Mouse (Mus musculus): Measurements from ENCODE around the gene Susd4. TPM values are rescaled to one million over a fixed set of nuclear protein-coding genes. Genes with fewer than 3 reads are reported as not detected.

The Susd4 gene
- total and polyA plus RNA-seq, 3 experiments: not detected

DNA sequence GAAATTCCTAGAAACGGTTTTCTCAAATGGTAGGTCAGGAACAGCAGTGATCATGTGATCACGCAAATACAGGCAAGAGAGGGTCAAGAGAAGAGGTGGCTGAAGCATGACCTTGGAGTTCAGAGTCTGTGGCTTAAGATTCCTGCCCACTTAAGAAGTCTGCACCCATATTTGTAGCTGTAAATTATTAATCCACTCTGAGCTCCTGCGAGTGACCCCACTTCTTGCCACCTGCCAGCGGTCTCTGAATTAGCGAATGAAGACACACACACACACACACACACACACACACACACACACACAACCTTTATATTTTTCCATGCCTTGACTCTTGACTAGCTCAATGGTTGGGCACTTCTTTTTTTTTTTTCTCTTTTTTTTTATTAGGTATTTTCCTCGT, 99.7 kb downstream of the Susd4 start:
- no peaks in the 10 kb centered on the region for H3K79me2 ChIP-seq (replicated peaks; ENCODE audit: control insufficient read depth, extremely low read depth, insufficient read depth, poor library complexity, severe bottlenecking)
- H3K4me1 ChIP-seq (ENCODE audit: control insufficient read depth in 1 of 2, insufficient read depth in 2 of 2): peaks cover 0 to 11% of the 10 kb centered on the region in 2 experiments; a peak in 2 of 4 replicates
- TF ChIP-seq SMC3 (IDR thresholded peaks at IDR 0.05; ENCODE audit: low read depth, low read length) (no peak), ZKSCAN1 (IDR thresholded peaks at IDR 0.05; ENCODE audit: borderline replicate concordance, low read depth, low read length) (no peak), CTCF (conservative IDR thresholded peaks at IDR 0.05 in 1 of 2, IDR thresholded peaks at IDR 0.05 in 1 of 2; ENCODE audit: low read depth in 2 of 2, low read length in 2 of 2) (no peak), IRF4 (IDR thresholded peaks at IDR 0.05; ENCODE audit: low read depth, low read length) (no peak), EP300 (IDR thresholded peaks at IDR 0.05; ENCODE audit: low read length) (no peak), TBP (conservative IDR thresholded peaks at IDR 0.05; ENCODE audit: low read depth, low read length) (no peak), USF2 (conservative IDR thresholded peaks at IDR 0.05; ENCODE audit: low read depth, low read length) (no peak), MEF2A (IDR thresholded peaks at IDR 0.05; ENCODE audit: borderline replicate concordance, low read depth, low read length) (no peak), NRF1 (IDR thresholded peaks at IDR 0.05; ENCODE audit: low read depth, low read length) (no peak), ZNF384 (IDR thresholded peaks at IDR 0.05; ENCODE audit: low read depth, low read length) (no peak), JUND (conservative IDR thresholded peaks at IDR 0.05; ENCODE audit: low read depth, low read length) (no peak), E2F4 (IDR thresholded peaks at IDR 0.05; ENCODE audit: insufficient replicate concordance, low read depth, low read length) (no peak), GABPA (IDR thresholded peaks at IDR 0.05; ENCODE audit: insufficient replicate concordance, low read depth, low read length) (no peak), CHD2 (IDR thresholded peaks at IDR 0.05; ENCODE audit: low read length) (no peak), POLR2A (IDR thresholded peaks at IDR 0.05; ENCODE audit: low read depth, low read length) (no peak)
- H3K4me2 ChIP-seq (ENCODE audit: insufficient read depth, low read depth, poor library complexity, severe bottlenecking): no peak overlapping the region
- no peak overlapping the region for H3K4me3 ChIP-seq (replicated peaks in 1 of 3; ENCODE audit: low read depth in 2 of 3, low read length in 2 of 3, poor library complexity in 1 of 3)
- dilution Hi-C loops (cut with MboI; ENCODE audit: extremely low pct_ligation_motif_present, extremely low pct_unique_long_range_greater_than_20kb, low sequenced_read_pairs): no loop called here
- H3K9me3 ChIP-seq (replicated peaks; ENCODE audit: low read length): no peaks in the 10 kb centered on the region
- in situ Hi-C loops (cut with MboI; ENCODE audit: low pct_ligation_motif_present, low pct_unique_long_range_greater_than_20kb, low sequenced_read_pairs): no loop called here
- no peak overlapping the region for H3K27ac ChIP-seq (ENCODE audit: insufficient read depth, low read depth)
- no peak for DNase-seq (ENCODE audit: extremely low read depth)
- no peaks in the 10 kb centered on the region for H3K36me3 ChIP-seq (replicated peaks in 1 of 2; ENCODE audit: control insufficient read depth in 1 of 2, insufficient read depth in 1 of 2, low read length in 1 of 2)
- H3K27me3 ChIP-seq (replicated peaks): no peaks in the 10 kb centered on the region
- H3K9ac ChIP-seq (ENCODE audit: insufficient read depth, low read depth): no peak overlapping the region

DNA sequence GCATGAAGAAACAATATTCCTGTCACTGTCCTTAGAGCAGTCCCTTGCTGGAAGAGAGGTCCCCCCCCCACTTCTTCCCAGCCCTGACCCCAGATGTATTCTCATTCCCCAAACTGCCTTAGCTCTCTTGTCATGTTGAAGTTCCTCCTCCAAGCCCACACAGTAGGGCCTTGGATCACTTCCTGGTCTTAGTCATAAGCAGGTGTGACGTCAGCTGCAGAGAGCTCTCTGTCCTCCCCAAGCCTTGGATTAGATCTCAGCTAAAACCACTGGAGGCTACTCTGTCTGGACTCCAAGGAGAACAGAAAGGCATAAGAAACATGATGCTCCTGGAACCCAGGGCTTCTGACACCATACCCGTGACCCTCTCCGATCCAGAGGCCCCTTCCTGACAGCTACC, 104.2 kb downstream of the Susd4 start:
- in situ Hi-C loops (cut with MboI; ENCODE audit: low pct_ligation_motif_present, low pct_unique_long_range_greater_than_20kb, low sequenced_read_pairs) (no loop called here), dilution Hi-C loops (cut with MboI; ENCODE audit: extremely low pct_ligation_motif_present, extremely low pct_unique_long_range_greater_than_20kb, low sequenced_read_pairs) (no loop called here)
- no peak overlapping the region for H3K4me2 ChIP-seq (ENCODE audit: insufficient read depth, low read depth, poor library complexity, severe bottlenecking)
- no peak overlapping the region for H3K9ac ChIP-seq (ENCODE audit: insufficient read depth, low read depth)
- no peaks in the 10 kb centered on the region for H3K36me3 ChIP-seq (replicated peaks in 1 of 2; ENCODE audit: control insufficient read depth in 1 of 2, insufficient read depth in 1 of 2, low read length in 1 of 2)
- H3K79me2 ChIP-seq (replicated peaks; ENCODE audit: control insufficient read depth, extremely low read depth, insufficient read depth, poor library complexity, severe bottlenecking): no peaks in the 10 kb centered on the region
- no peak overlapping the region for H3K27ac ChIP-seq (ENCODE audit: insufficient read depth, low read depth)
- TF ChIP-seq ZNF384 (IDR thresholded peaks at IDR 0.05; ENCODE audit: low read depth, low read length): no peak
- no peak for TF ChIP-seq USF2 (conservative IDR thresholded peaks at IDR 0.05; ENCODE audit: low read depth, low read length)
- no peak for TF ChIP-seq E2F4 (IDR thresholded peaks at IDR 0.05; ENCODE audit: insufficient replicate concordance, low read depth, low read length)
- TF ChIP-seq NRF1 (IDR thresholded peaks at IDR 0.05; ENCODE audit: low read depth, low read length): no peak
- TF ChIP-seq MXI1 (IDR thresholded peaks at IDR 0.05; ENCODE audit: low read depth, low read length): no peak
- H3K4me3 ChIP-seq (replicated peaks in 1 of 3; ENCODE audit: low read depth in 2 of 3, low read length in 2 of 3, poor library complexity in 1 of 3): no peak overlapping the region
- no peaks in the 10 kb centered on the region for H3K27me3 ChIP-seq (replicated peaks)
- peaks cover 12% of the 10 kb centered on the region for H3K9me3 ChIP-seq (replicated peaks; ENCODE audit: low read length)
- peaks cover 0 to 7% of the 10 kb centered on the region in 2 experiments; a peak in 1 of 4 replicates for H3K4me1 ChIP-seq (ENCODE audit: control insufficient read depth in 1 of 2, insufficient read depth in 2 of 2)
- DNase-seq (ENCODE audit: extremely low read depth): peak; percentile 17

All from CH12.LX (cell line).